Mouse (Mus musculus) heart, postnatal 4 days (tissue): ENCODE data around the gene Rpl3l. TPM values are rescaled to one million over a fixed set of nuclear protein-coding genes. Genes with fewer than 3 reads are reported as not detected.
"Not testable (repeated sequence)": the region's sequence is repeated elsewhere in the genome, so short reads cannot be mapped to it uniquely, and the experiment has no call there.

ENCODE experiments used
- DNase-seq: peaks from one replicate; pipeline ENCODE4 v3.0.0; 2021
- total RNA-seq, 2 experiments: library from RNA; stranded (reverse); gene quantifications; 2 replicates each; pipeline ENCODE4 v1.2.3; 2021

Gene Rpl3l
- total RNA-seq, 2 experiments from 2014 or later, result 19.5 TPM

DNA sequence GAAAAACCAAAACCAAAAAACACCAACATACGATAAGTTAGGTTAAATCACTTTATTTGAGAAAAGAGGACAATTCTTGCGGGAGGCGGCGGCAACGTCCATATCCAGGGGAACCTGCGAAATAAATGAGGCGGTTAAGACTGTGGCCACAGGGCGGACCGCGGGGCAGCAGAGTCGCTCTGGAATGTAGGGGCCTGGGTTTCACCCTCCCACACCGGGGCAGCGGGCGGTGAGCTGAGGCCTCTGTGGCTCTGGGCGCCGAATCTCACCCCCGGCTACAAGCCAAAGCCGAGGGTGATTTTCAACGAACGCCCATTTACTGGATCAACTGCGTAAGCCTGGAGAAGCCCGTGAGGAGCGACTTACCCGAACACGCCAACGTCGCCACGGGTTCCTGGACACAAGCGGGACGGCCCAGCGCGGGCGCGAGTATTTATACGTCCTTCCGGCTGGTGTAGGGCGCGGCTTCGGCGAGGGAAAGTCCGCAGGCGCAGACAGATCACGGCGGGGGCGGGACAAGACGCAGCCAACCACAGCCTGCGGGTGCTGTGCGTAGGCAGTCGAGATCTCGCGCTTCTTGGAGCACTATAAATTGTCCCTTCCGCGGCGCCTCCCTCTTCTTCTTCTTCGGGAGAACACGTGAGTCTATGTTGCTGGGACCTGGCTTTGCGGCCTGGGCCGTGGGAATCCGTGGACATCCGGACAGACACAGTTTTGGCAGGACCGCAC is 8.0 kb upstream of the Rpl3l start:
- peak; percentile 98 for DNase-seq

DNA sequence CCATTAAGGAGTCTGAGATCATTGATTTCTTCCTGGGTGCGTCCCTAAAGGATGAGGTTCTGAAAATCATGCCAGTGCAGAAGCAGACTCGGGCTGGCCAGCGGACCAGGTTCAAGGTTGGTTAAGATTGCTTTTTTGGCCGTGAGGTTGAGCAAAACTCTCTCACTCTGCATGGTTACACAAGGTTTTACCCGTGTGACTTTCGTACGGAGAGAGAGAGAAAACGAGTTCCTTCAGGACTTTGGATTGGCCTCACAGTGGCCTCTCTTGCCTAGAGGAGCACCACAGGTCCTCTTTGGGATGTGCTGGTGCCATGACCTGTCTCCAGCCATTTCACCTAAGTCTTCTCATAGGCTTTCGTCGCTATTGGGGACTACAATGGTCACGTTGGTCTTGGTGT is 7.0 kb upstream of the Rpl3l start:
- not testable (repeated sequence) for DNase-seq

DNA sequence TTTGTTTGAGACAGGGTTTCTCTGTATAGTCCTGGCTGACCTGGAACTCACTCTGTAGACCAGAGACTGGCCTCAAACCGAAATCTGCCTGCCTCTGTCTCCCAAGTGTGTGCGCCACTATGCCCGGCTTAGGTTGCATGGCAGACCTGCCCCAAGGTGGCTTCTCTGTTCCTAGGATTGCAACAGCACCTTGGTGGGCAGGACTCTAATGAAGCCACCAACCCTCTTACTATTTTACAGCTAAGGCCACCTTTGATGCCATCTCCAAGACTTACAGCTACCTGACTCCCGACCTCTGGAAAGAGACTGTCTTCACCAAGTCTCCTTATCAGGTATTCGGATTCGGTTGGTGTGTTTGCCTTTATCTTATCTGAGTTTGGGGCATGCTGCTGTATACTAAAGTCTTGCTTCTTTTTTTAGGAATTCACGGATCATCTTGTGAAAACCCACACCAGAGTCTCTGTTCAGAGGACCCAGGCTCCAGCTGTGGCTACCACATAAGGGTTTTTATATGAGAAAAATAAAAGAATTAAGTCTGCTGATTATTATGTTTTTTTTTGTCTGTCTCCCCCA is 6.2 kb upstream of the Rpl3l start:
- not testable (repeated sequence) for DNase-seq

DNA sequence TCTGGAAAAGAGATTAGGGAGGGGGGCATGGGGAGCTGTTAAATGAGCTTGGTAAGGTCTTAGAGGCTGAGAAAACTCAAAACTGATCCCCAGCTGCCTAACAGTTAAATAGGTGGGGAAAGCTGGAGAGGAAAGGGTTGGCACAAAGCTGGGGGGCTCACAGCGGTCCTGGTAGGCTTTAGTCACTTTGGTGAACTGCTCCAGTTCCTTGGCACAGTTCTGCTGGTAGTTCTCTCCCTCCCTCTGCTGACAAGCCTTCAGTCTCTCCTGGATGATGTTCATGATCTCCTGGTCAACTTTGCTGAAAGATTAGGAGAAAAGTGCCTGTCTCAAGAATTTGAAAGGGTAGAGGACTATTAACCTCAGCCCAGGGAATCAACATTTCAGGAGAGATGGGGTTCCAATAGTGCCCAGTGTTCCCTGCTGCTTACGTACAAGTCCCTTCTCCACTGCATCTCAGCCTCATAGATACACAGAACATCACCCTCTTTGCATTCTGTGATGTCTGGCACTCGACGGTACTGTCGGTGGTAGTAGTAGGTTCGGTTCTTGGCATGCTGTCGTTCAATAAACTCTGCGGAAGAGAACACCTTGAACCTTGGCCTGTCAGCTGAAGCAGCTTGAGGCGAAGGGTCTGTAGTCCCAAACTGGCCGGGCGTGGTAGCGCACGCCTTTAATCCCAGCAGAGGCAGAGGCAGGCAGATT is 5.2 kb upstream of the Rpl3l start:
- DNase-seq, result no peak

DNA sequence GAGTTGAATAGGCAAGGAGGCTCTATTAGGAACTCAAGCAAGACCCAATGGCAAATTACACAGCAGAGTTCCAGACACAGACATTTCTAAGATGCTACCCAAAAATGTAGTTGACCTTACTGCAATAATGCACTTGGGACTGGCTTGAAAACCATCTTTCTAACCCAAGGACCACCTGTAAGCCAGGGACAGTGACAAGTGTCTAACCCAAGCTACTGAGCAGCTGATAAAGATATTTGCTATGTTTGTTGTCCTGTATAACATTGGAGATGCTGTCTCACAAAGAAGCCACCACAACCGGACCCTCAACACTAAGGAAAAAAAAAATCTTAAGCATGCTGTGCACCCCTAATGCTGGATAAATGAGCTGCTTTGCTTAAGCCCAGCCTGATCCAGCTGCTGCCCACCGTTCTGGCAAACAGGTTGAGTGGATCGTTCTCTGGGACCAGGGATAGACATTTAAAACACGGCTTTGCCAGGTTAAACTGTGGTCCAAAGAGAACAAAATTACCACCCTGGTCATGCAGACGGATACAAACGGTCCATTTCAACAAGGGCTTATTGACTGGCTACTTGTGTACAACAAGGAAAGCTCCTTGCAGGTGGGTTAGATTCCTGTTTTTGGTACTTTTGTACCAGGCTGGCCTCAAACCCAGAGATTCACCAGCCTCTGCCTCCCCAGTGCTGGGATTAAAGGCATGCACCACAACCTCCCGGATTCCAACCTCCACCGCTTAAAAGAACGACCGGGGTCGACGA is 4.3 kb upstream of the Rpl3l start:
- no peak for DNase-seq

DNA sequence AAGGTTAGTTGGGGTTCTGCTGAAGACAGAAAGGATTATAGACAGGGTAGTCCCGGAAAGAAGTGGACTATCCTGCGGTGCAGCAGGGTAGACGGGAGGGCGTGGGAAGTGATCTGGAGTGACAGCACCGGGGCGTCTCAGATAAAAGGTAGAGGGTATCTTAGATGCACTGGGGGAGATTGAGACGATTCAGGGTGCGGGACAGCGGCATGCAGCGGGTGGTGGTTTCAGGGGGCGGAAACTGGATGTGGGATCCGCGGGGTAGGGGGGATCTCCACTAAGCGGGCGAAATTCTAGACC is 3.8 kb upstream of the Rpl3l start:
- DNase-seq, result no peak

DNA sequence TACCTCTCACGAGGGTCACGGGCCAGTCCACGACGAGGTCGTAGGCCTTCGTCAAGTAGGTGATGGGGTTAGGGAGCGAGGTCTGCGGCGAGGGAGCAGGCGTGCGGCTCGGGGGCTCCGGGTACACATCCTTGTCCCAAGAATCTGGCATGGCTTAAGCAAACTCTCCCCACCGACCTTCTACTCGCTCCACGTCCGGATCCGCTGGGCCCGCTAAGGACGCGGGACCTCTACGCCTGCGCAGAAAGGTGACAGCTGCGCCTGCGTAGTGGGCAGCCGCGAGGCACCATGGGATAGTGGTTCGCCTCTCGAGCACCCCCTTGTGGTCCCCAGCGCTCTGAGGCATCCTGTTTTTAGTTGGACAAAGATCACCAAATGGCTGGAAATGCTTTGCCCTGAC is 3.4 kb upstream of the Rpl3l start, which contains the start of gene Ndufb10:
Ndufb10 (minus strand) TSS at position 295 of the 400 bp plus-strand sequence.
- peak; percentile 99 for DNase-seq

DNA sequence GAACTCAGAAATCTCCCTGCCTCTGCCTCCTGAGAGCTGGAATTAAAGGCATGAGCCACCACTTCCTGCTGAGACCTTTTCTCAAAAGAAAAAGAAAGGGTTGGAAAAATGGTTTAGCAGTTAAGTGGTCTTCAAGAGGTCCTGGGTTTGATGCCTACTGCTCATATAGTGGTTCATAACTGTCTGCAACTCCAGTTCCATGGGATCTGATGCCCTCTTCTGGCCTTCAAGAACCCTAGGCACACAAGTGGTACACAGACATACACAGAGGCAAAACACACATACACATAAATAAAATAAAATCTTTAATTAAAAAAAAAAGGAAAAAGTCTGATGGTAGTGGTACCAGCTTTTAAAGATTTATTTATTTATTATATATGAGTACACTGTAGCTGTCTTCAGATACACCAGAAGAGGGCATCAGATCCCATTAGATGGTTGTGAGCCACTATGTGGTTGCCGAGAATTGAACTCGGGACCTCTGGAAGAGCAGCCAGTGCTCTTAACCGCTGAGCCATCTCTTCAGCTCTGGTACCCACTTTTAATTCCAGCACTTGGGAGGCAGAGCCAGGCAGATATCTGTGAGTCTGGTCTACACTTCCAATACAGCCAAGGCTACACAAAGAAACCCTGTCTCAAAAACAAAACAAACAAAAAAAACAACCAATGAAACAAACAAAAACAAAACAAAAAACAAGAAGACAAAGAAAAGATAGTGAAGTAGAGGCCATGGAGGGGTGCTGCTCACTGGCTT is 1.8 kb upstream of the Rpl3l start:
- DNase-seq, result no peak

DNA sequence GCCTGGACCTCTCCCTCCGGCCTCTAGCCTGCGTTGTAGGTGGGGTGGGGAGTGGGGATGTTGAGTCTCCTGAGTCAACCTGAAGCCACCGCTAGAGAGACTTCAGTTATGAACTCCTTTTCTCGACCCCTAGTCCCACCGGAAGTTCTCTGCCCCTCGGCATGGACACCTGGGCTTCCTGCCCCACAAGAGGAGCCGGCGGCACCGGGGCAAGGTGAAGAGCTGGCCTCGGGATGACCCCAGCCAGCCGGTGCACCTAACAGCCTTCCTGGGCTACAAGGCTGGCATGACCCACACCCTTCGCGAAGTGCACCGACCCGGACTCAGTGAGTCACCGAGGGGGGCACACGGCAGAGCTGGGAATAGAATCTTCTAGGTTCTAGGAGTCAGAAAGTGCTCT is 564 bp downstream of the Rpl3l start:
- DNase-seq, result no peak

DNA sequence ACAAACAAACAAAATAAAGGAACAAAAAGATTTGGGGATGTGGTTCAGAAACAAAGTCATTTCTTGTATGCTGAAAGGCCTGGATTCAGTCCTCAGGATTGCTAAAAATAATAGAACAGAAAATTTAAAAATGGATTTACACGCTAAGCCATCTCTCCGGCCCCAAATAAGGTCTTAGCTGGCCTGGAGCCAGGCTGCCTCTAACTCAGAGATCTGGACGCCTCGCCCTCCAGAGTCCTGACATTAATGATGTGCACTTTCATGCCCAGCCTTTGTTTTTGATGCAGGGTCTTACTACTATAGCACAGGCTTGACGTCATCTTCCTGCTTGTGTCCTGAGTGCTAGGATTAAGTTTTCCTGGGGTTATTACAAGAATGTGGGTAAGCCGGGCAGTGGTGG is 1.4 kb downstream of the Rpl3l start:
- DNase-seq, result peak; percentile 56

DNA sequence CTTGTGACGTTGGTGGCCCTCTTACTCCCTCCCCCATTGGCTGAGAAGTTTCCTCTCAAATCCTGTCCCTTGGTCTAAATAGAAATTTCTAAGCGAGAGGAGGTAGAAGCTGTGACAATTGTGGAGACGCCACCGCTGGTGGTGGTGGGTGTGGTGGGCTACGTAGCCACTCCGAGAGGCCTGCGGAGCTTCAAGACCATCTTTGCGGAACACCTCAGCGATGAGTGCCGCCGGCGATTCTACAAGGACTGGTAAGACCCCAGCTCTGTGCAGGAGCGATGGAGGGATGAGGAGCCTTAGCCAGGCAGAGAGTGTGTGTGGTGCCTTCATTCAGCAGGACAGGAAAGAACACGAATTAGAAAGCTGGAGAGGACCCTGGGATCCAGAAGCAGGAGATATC is 3.2 kb downstream of the Rpl3l start:
- DNase-seq, result no peak

DNA sequence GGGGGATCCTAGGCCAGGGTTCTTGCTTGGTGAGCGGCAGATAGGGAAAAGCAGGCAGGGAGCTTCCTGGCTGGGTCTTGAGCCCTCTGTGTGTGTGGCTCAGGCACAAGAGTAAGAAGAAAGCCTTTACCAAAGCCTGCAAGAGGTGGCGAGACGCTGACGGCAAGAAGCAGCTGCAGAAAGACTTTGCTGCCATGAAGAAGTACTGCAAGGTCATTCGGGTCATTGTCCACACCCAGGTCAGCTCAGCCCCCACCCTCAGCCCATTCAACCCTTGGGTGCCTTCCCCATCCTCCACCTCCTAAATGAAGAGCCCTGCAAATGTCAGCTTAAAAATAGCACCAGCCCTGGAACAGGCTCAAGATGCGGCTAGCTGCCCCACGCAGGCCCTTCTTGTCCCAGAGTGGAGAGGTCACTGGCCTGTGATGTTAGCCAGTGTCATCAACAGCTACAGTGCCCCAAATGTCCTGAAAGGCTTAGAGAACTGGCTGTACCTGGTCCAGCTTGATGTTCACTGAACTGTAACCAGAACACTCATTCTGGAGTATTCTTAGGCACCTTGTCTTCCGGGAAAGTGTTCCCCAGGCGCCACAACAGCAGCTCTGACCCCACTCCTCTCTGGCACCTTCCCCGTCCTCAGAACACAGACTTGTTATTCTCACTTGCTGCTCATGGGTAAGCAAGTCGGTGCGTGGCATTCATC is 4.8 kb downstream of the Rpl3l start:
- DNase-seq, result peak; percentile 68

DNA sequence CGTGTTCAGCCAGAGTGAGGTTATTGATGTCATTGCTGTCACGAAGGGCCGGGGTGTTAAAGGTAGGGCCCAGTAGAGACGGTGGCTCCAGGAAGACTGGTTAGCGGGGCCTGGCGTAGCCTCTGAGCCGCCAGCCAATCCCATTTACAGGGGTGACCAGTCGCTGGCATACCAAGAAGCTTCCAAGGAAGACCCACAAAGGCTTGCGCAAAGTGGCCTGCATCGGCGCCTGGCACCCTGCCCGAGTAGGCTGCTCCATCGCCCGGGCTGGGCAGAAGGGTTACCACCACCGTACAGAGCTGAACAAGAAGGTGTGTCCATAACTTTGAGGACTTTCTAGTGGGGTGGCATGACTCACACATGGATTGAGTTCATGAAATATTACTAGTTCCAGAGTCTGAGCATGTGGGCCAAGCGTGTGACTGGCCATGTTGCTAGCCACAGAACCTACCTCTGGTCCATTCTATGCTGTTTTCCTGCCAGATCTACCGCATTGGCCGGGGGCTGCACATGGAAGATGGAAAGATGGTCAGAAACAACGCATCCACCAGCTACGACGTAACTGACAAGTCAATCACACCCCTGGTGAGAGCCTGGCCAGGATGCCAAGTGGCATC is 5.9 kb downstream of the Rpl3l start:
- no peak for DNase-seq

DNA sequence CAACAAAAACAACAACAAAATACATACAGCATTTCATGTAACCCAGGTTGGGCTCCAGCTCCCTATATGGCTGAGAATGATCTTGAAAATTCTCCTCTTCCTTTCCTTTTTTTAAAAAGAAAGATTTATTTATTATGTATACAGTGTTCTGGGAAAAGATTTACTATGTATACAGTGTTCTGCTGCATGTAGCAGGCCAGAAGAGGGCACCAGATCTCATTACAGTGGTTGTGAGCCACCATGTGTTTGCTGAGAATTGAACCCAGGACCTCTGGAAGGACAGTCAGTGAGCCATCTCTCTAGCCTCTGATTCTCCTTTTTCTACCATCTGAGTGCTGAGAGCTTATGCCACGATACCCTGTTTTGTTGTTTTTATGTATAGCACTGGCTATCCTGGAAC is 6.9 kb downstream of the Rpl3l start:
- no peak for DNase-seq

DNA sequence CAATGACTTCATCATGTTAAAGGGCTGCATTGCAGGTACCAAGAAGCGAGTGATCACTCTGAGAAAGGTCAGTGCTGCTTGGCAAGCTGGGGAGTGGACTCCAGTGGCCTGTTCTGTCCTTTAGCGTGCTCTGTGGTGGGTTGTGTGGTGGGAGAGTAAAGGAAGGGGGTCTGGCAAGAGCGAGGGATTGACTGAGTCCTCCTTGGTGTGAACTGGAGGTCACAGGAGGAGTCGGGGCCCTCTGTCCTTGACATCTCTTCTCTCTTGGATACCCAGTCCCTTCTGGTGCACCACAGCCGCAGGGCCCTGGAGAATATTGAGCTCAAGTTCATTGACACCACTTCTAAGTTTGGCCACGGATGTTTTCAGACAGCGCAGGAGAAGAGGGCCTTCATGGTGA is 7.8 kb downstream of the Rpl3l start:
- no peak for DNase-seq

DNA sequence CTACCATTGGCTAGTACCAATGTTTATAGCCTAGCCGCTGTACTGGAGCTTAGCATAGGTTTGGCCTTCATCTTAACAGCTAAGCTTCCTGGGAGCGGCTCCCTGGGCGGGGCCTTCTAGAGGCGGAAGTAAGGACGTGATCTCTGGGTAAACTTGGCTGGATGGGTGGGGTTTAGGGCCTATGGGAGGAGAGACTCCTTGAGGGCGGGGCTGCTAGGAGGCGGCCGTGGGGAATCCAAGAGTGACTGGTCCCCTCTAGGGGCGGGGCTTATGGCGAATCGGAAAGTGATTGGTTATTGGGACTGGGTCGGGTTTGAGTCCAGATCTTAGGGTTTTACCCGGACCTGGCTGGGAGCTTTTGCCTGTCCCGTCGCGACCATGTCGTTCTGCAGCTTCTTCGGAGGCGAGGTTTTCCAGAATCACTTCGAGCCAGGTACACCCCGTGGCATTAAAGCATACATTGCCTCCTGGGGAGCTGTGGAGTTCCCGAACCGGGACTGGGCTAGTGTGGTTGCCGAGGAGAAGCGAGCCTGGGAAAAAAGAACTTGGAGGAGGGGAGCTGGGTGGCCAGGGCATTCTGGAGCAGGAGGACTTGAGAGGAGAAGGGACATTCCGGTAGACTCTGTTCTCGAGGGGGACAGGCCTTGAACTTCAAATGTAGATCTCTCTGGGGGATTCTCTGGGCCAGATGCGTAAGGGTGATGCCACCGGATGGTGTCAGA is 8.9 kb downstream of the Rpl3l start, which contains the start of gene Msrb1:
Msrb1 (plus strand) TSS at position 313 of the 722 bp plus-strand sequence.
- peak; percentile 96 for DNase-seq

DNA sequence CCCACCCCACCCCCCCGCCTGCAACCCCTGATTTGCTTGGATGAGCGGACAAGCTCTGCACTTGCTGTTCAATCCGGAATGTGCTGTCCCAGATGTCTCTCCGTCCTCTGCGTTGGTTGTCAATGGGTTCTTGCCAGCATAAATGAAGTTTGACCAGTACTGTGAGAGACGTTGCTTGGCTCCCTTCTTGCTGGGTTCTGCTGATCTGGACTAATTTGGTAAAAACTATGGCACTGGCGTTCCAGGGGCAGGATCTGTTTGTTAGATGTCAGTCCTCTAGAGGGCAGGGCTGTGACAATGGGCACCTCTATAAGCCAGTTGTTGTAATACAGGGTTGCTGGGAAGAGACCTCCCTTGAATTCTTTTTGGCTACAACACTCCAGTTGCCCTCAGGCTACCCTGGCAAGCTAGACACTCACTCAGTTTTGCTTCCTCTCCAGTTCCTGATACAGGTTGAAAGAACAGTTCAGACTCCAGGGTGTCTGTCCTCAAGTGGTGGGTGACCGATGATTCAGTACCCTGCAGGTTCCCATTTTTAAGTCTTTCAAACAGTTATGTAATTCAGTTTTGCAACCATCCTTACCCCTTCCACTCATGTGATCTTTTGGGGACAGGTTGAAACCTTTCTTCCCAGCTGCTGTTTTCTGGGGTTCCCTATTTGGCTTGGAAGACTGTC is 9.7 kb downstream of the Rpl3l start:
- no peak for DNase-seq

DNA sequence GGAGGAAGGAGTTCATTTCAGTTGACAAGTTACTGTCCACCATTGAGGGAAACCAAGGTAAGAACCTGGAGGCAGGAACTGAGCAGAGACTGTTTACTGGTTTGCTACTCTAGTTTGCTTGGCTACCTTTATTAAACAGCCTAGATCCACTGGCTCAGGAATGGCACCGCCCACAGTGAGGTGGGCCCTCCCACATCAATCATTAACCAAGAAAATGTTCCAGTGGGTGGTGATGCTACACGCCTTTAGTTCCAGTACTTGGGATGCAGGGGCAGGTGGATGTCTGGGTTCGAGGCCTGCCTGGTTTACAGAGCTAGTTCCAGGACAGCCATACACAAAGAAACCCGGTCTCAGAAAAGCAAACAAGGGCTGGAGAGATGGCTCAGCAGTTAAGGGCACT is 10.6 kb downstream of the Rpl3l start:
- no peak for DNase-seq

DNA sequence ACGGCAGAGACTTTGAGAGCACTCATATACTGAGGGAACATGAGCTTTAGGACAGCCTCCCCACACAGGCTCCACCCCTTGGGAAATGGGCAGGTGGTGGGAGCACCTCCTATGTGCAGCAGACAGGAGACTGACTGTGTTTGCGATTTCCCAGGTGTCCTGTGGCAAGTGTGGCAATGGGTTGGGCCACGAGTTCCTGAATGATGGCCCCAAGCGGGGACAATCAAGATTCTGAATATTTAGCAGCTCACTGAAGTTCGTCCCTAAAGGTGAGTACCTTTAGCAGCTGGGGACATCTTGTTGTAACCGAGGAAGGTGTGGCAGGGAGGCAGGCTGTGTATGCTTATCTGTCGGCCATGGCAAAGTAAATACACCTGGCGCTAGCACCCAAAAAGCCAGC is 12.3 kb downstream of the Rpl3l start:
- no peak for DNase-seq

DNA sequence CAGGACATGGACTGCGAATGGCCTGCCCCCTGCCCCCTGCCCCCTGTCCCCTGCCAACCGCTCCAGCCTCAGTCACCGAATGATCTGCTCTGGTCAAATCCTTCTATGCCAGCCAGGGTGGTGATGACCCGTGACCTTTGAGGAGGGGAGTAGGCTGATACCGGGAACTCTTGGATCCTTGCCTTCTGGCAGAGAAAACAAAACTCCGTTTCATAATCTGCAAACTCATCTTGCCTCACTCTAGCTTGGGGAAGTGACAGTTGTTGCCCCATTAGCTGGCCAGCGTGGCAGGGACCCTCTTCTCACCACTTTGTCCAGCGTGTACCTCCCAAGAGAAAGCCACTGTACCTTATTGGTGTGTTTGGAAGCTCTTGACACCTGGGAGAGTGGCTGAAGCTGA is 14.7 kb downstream of the Rpl3l start:
- no peak for DNase-seq
